Mouse (Mus musculus) fibroblast of lung, adult 2 months (primary cell): ENCODE results near the gene Fam168a.

ENCODE experiments used
- DNase-seq: peaks from one replicate; pipeline ENCODE4 v3.0.0-alpha.2; 2011; ENCODE audit warnings: low read depth

Fam168a gene

DNA sequence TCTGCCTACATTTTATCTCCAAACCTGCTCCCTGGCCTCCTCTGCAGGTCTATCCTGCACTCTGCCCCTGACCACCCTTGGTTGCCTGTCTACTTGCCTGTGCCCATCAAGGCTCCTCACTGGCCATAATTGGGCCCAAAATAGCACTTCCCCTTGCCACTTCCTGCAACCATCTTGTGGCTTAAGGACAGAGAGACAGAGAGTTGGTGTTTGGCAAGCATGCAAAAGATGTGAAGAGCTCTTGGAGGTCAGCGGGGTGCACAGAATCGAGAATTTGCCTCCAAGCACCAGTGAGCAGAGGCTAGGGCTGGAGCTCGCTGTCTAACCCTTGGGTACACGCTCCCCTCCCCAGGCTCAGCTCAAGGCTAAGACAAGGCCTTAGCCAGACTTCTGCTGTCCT is 162.1 kb downstream of the Fam168a start:
- no peak for DNase-seq

DNA sequence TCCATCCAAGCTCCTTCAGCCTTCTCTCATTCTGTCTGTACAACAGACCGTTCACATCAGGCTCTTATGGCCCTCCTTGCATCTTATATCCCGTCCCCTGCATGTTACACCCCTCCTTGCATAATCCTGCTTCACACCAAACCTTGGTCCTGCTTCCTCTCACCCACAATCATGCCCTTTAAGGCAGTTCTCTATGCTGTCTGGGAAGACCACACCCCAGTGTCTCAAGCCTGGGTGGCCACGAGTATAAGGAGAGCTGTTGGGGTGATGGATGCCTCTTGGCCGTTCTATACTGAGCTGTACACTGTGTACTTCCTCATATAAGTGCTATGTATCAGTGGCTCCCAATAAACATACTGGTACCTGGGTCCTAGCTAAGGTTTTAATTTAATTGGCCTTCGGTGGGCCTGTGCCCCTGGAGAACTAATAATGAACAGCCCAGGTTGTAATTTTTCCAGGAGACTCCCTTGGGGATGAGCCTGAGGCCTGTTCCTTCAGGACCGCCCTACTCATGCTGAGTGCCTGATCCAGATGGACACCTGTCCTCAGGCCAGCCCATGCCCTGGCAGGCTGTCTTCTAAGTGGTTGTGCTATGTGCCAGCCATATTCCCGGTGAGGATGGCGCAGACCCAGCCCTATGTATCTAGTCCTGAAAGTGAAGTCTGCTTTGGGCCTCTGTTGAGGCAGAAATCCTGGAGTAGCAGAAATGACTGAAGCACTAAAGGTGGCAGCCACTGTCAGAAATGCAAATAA is 163.6 kb downstream of the Fam168a start:
- DNase-seq = no peak

DNA sequence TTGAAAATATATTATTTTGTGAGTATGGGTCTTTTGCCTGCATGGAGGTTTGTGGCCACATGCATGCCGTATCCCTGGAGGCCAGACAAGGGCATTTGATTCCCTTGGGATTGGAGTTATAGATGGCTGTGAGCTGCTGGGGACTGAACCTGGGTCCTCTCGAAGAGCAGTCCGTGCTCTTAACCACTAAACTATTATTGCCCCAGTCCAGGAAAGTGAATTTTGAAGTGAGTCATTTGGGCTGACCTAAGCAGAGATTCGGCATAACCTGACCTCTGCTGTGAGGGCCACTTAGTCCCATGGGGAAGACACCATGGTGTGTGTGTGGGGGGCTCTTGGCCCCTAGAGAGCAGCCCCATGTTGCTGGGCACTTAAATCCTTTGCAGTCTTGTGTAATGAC is 164.9 kb downstream of the Fam168a start:
- DNase-seq = no peak

DNA sequence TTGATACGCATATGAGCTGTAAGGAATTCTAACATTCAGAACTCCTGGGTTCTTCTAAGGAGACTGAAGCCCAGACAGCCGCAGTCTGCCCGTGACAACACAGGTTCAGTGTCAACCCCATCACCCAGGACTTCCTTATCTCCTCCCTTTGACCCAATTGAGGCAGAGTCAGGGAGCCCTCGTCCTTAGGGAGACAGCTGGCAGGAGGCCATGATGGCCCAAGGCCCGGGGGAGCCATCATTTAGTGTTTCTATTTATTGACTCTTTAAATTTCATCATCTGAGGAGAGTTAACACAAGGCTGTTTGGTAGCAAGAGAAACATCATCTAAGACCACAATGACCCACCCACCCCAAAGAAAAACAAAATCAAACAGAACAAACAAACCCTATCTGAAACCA is 165.5 kb downstream of the Fam168a start:
- no peak for DNase-seq

DNA sequence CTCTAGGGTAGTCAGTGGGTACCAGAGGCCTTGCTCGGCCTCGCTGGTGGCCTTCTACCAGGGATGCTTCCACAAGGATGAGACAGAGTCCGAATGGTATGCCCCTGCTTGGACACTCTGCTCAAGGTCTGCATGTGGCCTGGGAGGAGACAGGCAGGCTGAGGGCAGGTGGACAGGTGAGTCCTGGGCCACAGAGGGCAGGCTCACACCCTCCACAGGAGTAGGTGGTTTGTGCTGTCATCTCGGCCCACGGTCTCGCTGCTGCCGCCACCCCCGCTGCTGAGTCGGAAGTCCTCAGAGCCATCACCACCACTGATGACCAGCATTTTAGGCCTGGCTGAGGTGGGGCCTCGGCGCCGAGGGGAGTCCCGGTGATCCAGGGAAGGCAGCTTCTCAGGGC is 166.8 kb downstream of the Fam168a start:
- DNase-seq = no peak

DNA sequence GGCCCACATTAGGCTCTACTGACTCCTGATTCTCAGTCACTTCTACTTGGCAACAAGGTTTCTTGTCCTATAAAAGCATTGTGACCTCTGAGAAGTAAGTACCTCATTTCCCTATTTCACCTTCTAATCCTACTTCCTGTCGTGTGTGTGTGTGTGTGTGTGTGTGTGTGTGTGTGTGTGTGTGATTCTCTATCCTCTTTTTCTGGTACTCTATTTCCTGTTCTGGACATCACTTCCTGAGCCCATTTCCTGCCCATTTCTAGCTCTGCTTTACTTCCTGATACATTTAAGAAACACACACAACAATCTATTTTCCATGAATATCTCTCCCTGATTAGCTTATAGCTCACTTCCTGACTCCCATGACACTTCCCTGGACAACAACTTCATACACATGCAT is 169.4 kb downstream of the Fam168a start:
- no peak for DNase-seq

DNA sequence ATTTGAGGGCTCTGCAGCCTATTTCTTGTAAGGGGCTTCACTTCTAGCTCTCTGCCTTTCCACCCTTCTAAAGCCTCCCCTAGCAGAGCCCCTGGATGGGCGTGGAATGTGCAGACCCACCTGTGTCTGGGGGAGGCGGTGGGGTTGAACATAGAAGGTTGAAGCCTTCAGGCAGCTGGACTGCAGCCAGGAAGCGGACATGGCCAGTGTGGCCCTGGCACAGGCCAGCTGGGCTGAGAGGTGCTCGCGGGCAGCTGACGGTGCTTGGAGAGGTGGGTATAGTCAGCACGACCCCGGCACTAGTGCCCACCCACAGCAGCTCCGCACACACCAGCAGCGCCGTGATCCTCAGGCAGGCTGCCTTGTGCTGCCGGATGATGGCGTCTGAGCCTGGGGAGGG is 169.9 kb downstream of the Fam168a start:
- no peak for DNase-seq

DNA sequence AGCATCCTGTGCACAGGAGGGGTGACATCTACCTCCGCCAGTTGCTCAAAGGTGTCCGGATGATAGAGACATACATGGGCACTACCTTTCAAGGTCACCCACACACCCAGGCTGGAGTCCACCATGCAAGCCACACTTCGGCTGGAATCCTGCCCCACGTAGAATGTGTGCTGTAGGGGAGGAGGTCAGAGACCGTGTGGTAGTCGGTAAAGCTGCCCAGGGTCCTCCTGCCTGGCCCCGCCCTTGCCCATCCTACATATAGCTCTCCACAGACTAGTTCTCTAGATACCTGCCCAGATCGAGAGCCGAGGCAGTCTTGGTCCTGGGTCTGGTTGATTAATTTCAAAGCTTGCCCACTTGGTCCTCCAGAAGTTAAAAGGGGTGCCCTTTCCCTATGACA is 170.3 kb downstream of the Fam168a start:
- no peak for DNase-seq

DNA sequence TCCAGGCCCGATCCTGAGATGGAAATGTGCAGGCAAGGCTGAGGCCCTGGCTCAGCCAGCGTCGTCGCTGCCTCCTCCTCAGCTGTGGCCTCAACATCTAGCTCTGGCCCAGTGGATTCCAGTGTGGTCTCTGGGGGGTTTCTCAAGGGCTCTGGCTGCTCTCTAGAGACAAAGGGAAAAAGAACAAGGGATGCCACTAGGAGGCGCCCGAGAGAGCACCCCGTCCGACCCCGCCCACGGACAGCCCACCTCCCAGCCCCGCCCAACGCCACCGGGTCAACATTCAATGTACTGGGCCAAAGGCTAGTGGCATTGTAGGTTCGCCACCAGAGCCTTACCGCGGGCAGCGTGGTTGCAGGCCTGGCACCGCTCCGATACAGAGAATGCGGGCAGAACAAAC is 173.2 kb downstream of the Fam168a start:
- no peak for DNase-seq

DNA sequence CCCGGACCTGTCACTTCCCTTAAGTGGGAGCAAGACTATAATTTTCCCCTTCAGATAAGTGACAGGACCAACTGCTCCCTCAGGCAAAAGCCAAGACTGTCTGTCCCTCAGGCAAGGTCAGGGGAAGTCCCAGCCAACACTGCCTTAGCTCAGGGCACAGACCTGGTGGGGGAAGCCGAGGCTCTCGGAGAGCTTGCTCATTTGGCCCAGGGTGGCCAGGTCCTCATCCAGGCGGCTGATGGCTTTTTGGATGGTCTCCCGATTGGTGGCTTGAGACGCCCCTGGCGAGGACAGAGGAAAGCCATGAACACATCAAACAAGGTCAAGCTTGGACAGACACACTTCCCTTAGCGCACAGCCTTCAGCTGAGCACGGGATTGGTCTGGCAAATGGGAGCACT is 175.1 kb downstream of the Fam168a start:
- no peak for DNase-seq

DNA sequence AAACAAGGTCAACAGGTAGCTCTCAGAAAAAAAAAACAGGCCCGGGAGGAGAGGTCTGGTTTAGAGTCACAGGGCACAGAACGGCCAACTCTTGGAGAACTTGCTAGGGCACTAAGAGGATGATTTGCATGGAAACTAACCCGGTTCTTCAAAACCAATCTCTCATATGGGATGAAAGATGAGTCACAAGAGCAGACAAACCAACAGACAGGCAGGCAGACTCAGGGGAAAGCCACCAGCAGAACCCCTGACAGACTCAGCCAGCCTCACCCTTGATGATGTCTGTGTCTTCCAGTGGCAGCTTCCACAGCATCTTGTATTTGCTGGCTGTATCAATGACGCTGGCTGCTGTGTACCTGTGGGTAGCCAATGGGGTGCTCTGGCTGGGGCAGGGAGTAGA is 175.5 kb downstream of the Fam168a start:
- DNase-seq = no peak

DNA sequence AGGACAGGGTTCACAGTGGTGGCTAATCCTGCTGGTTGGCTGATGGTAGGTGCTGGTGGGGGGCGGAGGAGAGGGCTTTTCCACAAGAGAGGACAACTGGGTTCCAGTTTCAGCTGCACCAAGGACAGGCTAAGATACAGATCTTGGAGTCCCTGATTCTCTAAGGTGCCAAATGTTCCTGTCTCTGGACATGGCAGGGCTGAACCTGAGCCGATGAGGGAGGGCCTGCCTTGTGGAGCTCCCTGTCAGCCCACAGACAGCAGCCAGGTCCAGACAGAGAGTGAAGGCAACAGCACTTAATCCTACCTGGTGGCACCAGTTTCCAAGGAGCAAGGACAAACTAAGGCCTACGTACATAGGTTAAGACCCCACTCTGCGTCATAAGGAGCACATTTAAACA is 178.0 kb downstream of the Fam168a start:
- no peak for DNase-seq

DNA sequence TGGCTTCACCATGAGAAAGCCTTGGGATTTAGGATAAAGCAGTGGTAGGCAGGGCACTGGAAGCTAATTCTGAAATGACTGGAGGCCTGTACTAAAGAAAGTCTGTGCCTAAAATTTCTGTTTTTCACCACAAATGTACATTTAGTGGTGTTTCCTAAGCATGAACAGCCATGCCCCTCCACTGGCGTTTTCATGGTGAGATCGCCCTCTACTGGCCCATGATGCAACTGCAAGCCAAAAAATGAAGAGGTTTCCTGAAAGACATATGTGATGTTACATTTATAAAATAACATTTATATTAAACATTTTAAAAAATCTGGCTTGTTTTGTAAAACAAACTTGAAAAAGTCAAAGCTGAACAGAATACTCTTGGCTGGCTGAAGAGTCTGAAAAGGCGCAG is 180.1 kb downstream of the Fam168a start:
- DNase-seq = no peak
